Comparison of ENCODE assay signal across 8 mouse cellular contexts in the genomic region with DNA sequence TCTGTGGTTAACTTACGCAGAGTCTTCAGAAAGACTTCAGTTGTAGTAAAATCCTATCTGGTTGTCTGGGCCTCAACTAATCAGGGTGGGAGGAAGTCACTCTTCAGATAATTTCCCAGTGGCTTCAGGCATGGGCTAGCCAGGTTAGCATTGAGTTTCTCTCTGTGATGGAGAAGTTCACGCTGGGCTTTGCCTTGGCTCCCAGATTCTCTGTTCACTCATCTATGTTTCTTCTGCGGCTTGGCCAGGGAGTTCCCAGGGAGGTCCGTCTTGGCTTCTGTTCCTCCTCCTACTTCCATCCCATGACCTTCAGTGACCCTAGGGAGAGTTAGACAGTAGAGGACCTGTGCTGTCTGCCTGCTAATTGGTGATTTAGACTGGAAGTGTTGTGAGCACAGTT.
DNase-seq lines count a peak whose midpoint lies in the region; ATAC-seq lines count a peak whose summit lies in the region.

No protein-coding gene starts in this region.

- DNase-seq in forebrain, embryonic 10.5 days (ENCODE audit: extremely low spot score, low spot score): no peak
- DNase-seq in forebrain, embryonic 11.5 days (ENCODE audit: low spot score): no peak
- DNase-seq in right cerebral cortex, adult 2 months (ENCODE audit: low spot score in 2 of 2): no peak
- no peak for DNase-seq in adrenal gland, postnatal 36 days
- no peak for DNase-seq in natural killer cell, adult 2 months (ENCODE audit: low spot score in 2 of 2)

- H3K27ac ChIP-seq in forebrain, embryonic 10.5 days: peak overlapping the region; percentile 59
- H3K27ac ChIP-seq in forebrain, embryonic 11.5 days (ENCODE audit: low read depth, low read length): no peak overlapping the region
- peak overlapping the region; percentile 62; the same call in 1 of the 2 replicates for H3K27ac ChIP-seq in embryonic facial prominence, embryonic 13.5 days
- peak overlapping the region; percentile 16 for H3K27ac ChIP-seq in intestine, embryonic 16.5 days (ENCODE audit: low read length)
- H3K27ac ChIP-seq in midbrain, embryonic 16.5 days (ENCODE audit: low read length): 0 out of 2 replicates have a peak overlapping the region, but pooled peaks have one; percentile 35

- ATAC-seq in forebrain, embryonic 11.5 days (replicated peaks; ENCODE audit: low FRiP score): no peak
- no peak for ATAC-seq in embryonic facial prominence, embryonic 13.5 days (ENCODE audit: insufficient number of reproducible peaks, insufficient read depth, low FRiP score, low TSS enrichment, low read depth)
- peak; percentile 38 for ATAC-seq in intestine, embryonic 16.5 days
- peak; percentile 14; the same call in 1 of the 2 replicates for ATAC-seq in midbrain, embryonic 16.5 days

- no peaks in the 10 kb centered on the region for H3K27me3 ChIP-seq in forebrain, embryonic 10.5 days (ENCODE audit: poor library complexity, severe bottlenecking)
- no peaks in the 10 kb centered on the region for H3K27me3 ChIP-seq in forebrain, embryonic 11.5 days (ENCODE audit: control insufficient read depth, insufficient read depth, low read length)
- no peaks in the 10 kb centered on the region for H3K27me3 ChIP-seq in embryonic facial prominence, embryonic 13.5 days
- no peaks in the 10 kb centered on the region for H3K27me3 ChIP-seq in intestine, embryonic 16.5 days (replicated peaks; ENCODE audit: control insufficient read depth, insufficient read depth, low read length)
- no peaks in the 10 kb centered on the region for H3K27me3 ChIP-seq in midbrain, embryonic 16.5 days (ENCODE audit: control insufficient read depth, insufficient read depth, low read depth, low read length)

- peaks cover 13% of the 10 kb centered on the region for H3K4me1 ChIP-seq in forebrain, embryonic 10.5 days
- H3K4me1 ChIP-seq in forebrain, embryonic 11.5 days (replicated peaks; ENCODE audit: control insufficient read depth, insufficient read depth, low read length): peaks cover 5% of the 10 kb centered on the region; the same call in 1 of the 2 replicates
- peaks cover 18% of the 10 kb centered on the region for H3K4me1 ChIP-seq in embryonic facial prominence, embryonic 13.5 days
- H3K4me1 ChIP-seq in intestine, embryonic 16.5 days (ENCODE audit: control insufficient read depth, insufficient read depth, low read length): peaks cover 7% of the 10 kb centered on the region
- peaks cover 3% of the 10 kb centered on the region; the same call in 1 of the 2 replicates for H3K4me1 ChIP-seq in midbrain, embryonic 16.5 days (ENCODE audit: control insufficient read depth, insufficient read depth, low read length)

- WGBS in forebrain, embryonic 10.5 days: 50% methylated on average over 4 of the region's 4 CpGs
- 48% methylated on average over 4 of the region's 4 CpGs for WGBS in forebrain, embryonic 11.5 days
- WGBS in embryonic facial prominence, embryonic 13.5 days: 44% methylated on average over 4 of the region's 4 CpGs
- 45% methylated on average over 4 of the region's 4 CpGs for WGBS in intestine, embryonic 16.5 days
- 31% methylated on average over 4 of the region's 4 CpGs for WGBS in midbrain, embryonic 16.5 days

- H3K36me3 ChIP-seq in forebrain, embryonic 10.5 days (replicated peaks): no peaks in the 10 kb centered on the region
- H3K36me3 ChIP-seq in forebrain, embryonic 11.5 days (ENCODE audit: control insufficient read depth, insufficient read depth, low read length): no peaks in the 10 kb centered on the region
- no peaks in the 10 kb centered on the region for H3K36me3 ChIP-seq in embryonic facial prominence, embryonic 13.5 days
- no peaks in the 10 kb centered on the region for H3K36me3 ChIP-seq in intestine, embryonic 16.5 days (ENCODE audit: control insufficient read depth, insufficient read depth, low read length)
- no peaks in the 10 kb centered on the region for H3K36me3 ChIP-seq in midbrain, embryonic 16.5 days (ENCODE audit: control insufficient read depth, insufficient read depth, low read length)

- H3K9ac ChIP-seq in forebrain, embryonic 11.5 days (ENCODE audit: low read length): no peak overlapping the region
- 0 out of 2 replicates have a peak overlapping the region, but pooled peaks have one; percentile 32 for H3K9ac ChIP-seq in embryonic facial prominence, embryonic 13.5 days
- peak overlapping the region; percentile 23; the same call in 1 of the 2 replicates for H3K9ac ChIP-seq in intestine, embryonic 16.5 days (ENCODE audit: low read depth, low read length)
- no peak overlapping the region for H3K9ac ChIP-seq in midbrain, embryonic 16.5 days (ENCODE audit: low read depth, low read length)

- H3K9me3 ChIP-seq in forebrain, embryonic 10.5 days: no peaks in the 10 kb centered on the region
- H3K9me3 ChIP-seq in forebrain, embryonic 11.5 days (ENCODE audit: control insufficient read depth, low read length): no peaks in the 10 kb centered on the region
- no peaks in the 10 kb centered on the region for H3K9me3 ChIP-seq in embryonic facial prominence, embryonic 13.5 days
- H3K9me3 ChIP-seq in intestine, embryonic 16.5 days (ENCODE audit: control insufficient read depth, low read length): no peaks in the 10 kb centered on the region
- no peaks in the 10 kb centered on the region for H3K9me3 ChIP-seq in midbrain, embryonic 16.5 days (replicated peaks; ENCODE audit: control insufficient read depth, low read length, poor library complexity, severe bottlenecking)

- H3K4me3 ChIP-seq in forebrain, embryonic 10.5 days: no peak overlapping the region
- no peak overlapping the region for H3K4me3 ChIP-seq in forebrain, embryonic 11.5 days (ENCODE audit: low read depth, low read length)
- H3K4me3 ChIP-seq in embryonic facial prominence, embryonic 13.5 days: no peak overlapping the region
- 0 out of 2 replicates have a peak overlapping the region, but pooled peaks have one; percentile 2 for H3K4me3 ChIP-seq in intestine, embryonic 16.5 days (ENCODE audit: low read length)
- H3K4me3 ChIP-seq in midbrain, embryonic 16.5 days (ENCODE audit: low read depth, low read length): no peak overlapping the region

- no peak overlapping the region for H3K4me2 ChIP-seq in forebrain, embryonic 11.5 days (ENCODE audit: low read depth, low read length, severe bottlenecking)
- peak overlapping the region; percentile 37 for H3K4me2 ChIP-seq in embryonic facial prominence, embryonic 13.5 days
- peak overlapping the region; percentile 34 for H3K4me2 ChIP-seq in intestine, embryonic 16.5 days (ENCODE audit: low read depth, low read length)
- H3K4me2 ChIP-seq in midbrain, embryonic 16.5 days (ENCODE audit: low read length): no peak overlapping the region; the same call in 1 of the 2 replicates

Comparison
In these comparisons a context has a peak if more than half of its experiments do, and no peak if none do; other contexts are left out.
1. ATAC-seq: peak in intestine, embryonic 16.5 days (single experiment) and midbrain, embryonic 16.5 days (single experiment); none in forebrain, embryonic 11.5 days (single experiment) and embryonic facial prominence, embryonic 13.5 days (single experiment).
2. H3K4me2 ChIP-seq: peak in embryonic facial prominence, embryonic 13.5 days (single experiment) and intestine, embryonic 16.5 days (single experiment); none in forebrain, embryonic 11.5 days (single experiment) and midbrain, embryonic 16.5 days (single experiment).
3. H3K9ac ChIP-seq: peak in embryonic facial prominence, embryonic 13.5 days (single experiment) and intestine, embryonic 16.5 days (single experiment); none in forebrain, embryonic 11.5 days (single experiment) and midbrain, embryonic 16.5 days (single experiment).